Mouse (Mus musculus) neutrophil, adult 65 days (primary cell): ENCODE results near the gene Ercc8. TPM values are rescaled to one million over a fixed set of nuclear protein-coding genes. Genes with fewer than 3 reads are reported as not detected.

Source experiments
- total RNA-seq: library from RNA; stranded (reverse); gene quantifications from 2 replicates; pipeline ENCODE4 v1.2.4, GENCODE M21; 2023

Gene Ercc8
- total RNA-seq = 5.9 and 6.7 TPM in 2 replicates

GRCm38 (mm10) chr13:108158465-108159240 lies at the start of gene Ercc8, which contains the start of gene Ndufaf2:
Ercc8 (plus strand) TSS chr13:108158731.
Ndufaf2 (minus strand) TSS chr13:108158623.

GRCm38 (mm10) chr13:108214081-108214484 lies 55.6 kb downstream of the Ercc8 start, which contains the start of gene Elovl7:
Elovl7 (plus strand) TSS chr13:108214404.

Other genes starting within 250 kb of the Ercc8 start
- gene Smim15, start 114.3 kb upstream of the Ercc8 start, total RNA-seq = 17.5 and 22.5 TPM in 2 replicates
- 1.8 and 2.2 TPM in 2 replicates for gene Ndufaf2, start 108 bp upstream of the Ercc8 start, total RNA-seq
- 7.1 and 7.6 TPM in 2 replicates for gene Elovl7, start 55.7 kb downstream of the Ercc8 start, total RNA-seq
- gene Depdc1b, start 157.6 kb downstream of the Ercc8 start, total RNA-seq = 38.8 and 47.2 TPM in 2 replicates